25 mouse cellular contexts compared by ENCODE assay signal in the genomic region with DNA sequence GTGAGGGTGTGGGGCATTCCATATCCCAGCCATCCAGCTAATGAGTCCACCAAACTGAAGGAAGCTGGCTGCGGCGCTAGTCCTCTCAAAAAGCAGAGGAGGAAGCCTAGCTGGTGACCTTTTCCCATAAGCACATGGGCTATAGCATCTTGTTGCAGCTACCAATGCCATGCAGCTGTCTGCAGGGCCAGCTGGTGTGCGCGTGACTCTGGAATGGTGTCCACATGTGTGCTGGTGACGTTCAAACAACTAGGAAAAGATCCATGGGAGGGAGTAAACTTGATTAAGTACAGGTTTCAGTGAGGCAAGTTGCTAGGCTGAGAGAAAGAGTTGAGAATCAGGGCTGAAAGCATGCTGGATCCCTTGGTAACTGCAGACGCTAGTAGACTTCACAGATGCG.
DNase-seq lines count a peak whose midpoint lies in the region; ATAC-seq lines count a peak whose summit lies in the region.
"Had no signal": no experiment of that assay in that cellular context is flagged by ENCODE, and none has a peak within 500 bp of the region (broad histone marks: within the 10 kb centered on the region; RNA-seq: fewer than 3 reads in every experiment).

No protein-coding gene starts in this region.

- 69% methylated on average over 7 of the region's 7 CpGs for WGBS in embryonic facial prominence, embryonic 10.5 days
- 55% methylated on average over 7 of the region's 7 CpGs for WGBS in limb, embryonic 10.5 days
- WGBS in limb, embryonic 15.5 days = 35% methylated on average over 7 of the region's 7 CpGs

- H3K4me3 ChIP-seq in embryonic facial prominence, embryonic 10.5 days = no peak overlapping the region
- no peak overlapping the region for H3K4me3 ChIP-seq in limb, embryonic 10.5 days
- H3K4me3 ChIP-seq in limb, embryonic 15.5 days = no peak overlapping the region
- H3K4me3 ChIP-seq: forebrain, embryonic 13.5 days; lung, embryonic 15.5 days had no signal

- DNase-seq in embryo, embryonic 10.5 days (ENCODE audit: low spot score) = peak; percentile 39
- peak; percentile 65 for DNase-seq in embryonic facial prominence, embryonic 10.5 days (ENCODE audit: low spot score)
- DNase-seq in limb, embryonic 10.5 days (ENCODE audit: low spot score) = peak; percentile 78
- DNase-seq in ovary, adult 18-20 months (ENCODE audit: low spot score) = no peak
- DNase-seq in heart, adult 8-10 months (ENCODE audit: low spot score) = no peak
- DNase-seq: adrenal gland, postnatal 14 days; cerebellum, adult 18-20 months; cerebellum, postnatal 10 days; gastrocnemius, postnatal 25 days; heart, adult 11 months; heart, postnatal 4 days; kidney, postnatal 14 days; layer of hippocampus, adult 9-11 months; lung, postnatal 36 days; midbrain, embryonic 14.5 days; right cerebral cortex, adult 18-20 months; spleen, adult 18-20 months; thymus, postnatal 25 days had no signal

- H3K36me3 ChIP-seq in embryonic facial prominence, embryonic 10.5 days (replicated peaks) = no peaks in the 10 kb centered on the region
- no peaks in the 10 kb centered on the region for H3K36me3 ChIP-seq in limb, embryonic 10.5 days
- no peaks in the 10 kb centered on the region for H3K36me3 ChIP-seq in limb, embryonic 15.5 days
- H3K36me3 ChIP-seq: lung, embryonic 15.5 days had no signal

- H3K9ac ChIP-seq in limb, embryonic 15.5 days = no peak overlapping the region
- H3K9ac ChIP-seq: lung, embryonic 15.5 days had no signal

- no peaks in the 10 kb centered on the region for H3K9me3 ChIP-seq in embryonic facial prominence, embryonic 10.5 days
- H3K9me3 ChIP-seq in limb, embryonic 10.5 days (replicated peaks) = no peaks in the 10 kb centered on the region
- no peaks in the 10 kb centered on the region for H3K9me3 ChIP-seq in limb, embryonic 15.5 days
- H3K9me3 ChIP-seq: forebrain, embryonic 13.5 days; lung, embryonic 15.5 days had no signal

- H3K27me3 ChIP-seq in embryonic facial prominence, embryonic 10.5 days (replicated peaks; ENCODE audit: low read depth, poor library complexity, severe bottlenecking) = no peaks in the 10 kb centered on the region
- no peaks in the 10 kb centered on the region for H3K27me3 ChIP-seq in limb, embryonic 10.5 days (ENCODE audit: low read depth, poor library complexity, severe bottlenecking)
- no peaks in the 10 kb centered on the region for H3K27me3 ChIP-seq in limb, embryonic 15.5 days
- H3K27me3 ChIP-seq: forebrain, embryonic 13.5 days; lung, embryonic 15.5 days had no signal

- ATAC-seq in limb, embryonic 15.5 days (ENCODE audit: insufficient number of reproducible peaks, low FRiP score, low TSS enrichment, low read depth) = peak; percentile 40; the same call in 1 of the 2 replicates
- no peak for ATAC-seq in cerebellum, adult (ENCODE audit: insufficient number of reproducible peaks, low FRiP score, low TSS enrichment)
- ATAC-seq: intestine, postnatal 0 days had no signal

- H3K27ac ChIP-seq in embryonic facial prominence, embryonic 10.5 days (replicated peaks) = 0 out of 2 replicates have a peak overlapping the region, but pooled peaks have one; percentile 77
- H3K27ac ChIP-seq in limb, embryonic 10.5 days = peak overlapping the region; percentile 85
- H3K27ac ChIP-seq in limb, embryonic 15.5 days = no peak overlapping the region
- H3K27ac ChIP-seq: lung, embryonic 15.5 days had no signal

- H3K4me2 ChIP-seq in limb, embryonic 15.5 days = no peak overlapping the region
- H3K4me2 ChIP-seq: forebrain, embryonic 13.5 days; heart, embryonic 11.5 days; hindbrain, embryonic 14.5 days; lung, embryonic 15.5 days had no signal

- peaks cover 28% of the 10 kb centered on the region for H3K4me1 ChIP-seq in embryonic facial prominence, embryonic 10.5 days
- H3K4me1 ChIP-seq in limb, embryonic 10.5 days = peaks cover 20% of the 10 kb centered on the region
- peaks cover 14% of the 10 kb centered on the region for H3K4me1 ChIP-seq in limb, embryonic 15.5 days

Comparison
In these comparisons a context has a peak if more than half of its experiments do, and no peak if none do; other contexts are left out.
1. DNase-seq: peak in embryo, embryonic 10.5 days (single experiment), embryonic facial prominence, embryonic 10.5 days (single experiment) and limb, embryonic 10.5 days (single experiment); none in ovary, adult 18-20 months (single experiment) and heart, adult 8-10 months (single experiment).